17 mouse cellular contexts compared by ENCODE assay signal in genomic region chrX:81729796-81730195, GRCm38 (mm10).
"Had no signal": no experiment of that assay in that cellular context is flagged by ENCODE, and none has a peak within 500 bp of the region (broad histone marks: within the 10 kb centered on the region; RNA-seq: fewer than 3 reads in every experiment).

No protein-coding gene starts in this region.

- DNase-seq: liver, postnatal 0 days; lung, adult 2 months; lung, postnatal 14 days; lung, postnatal 36 days; retina, postnatal 1 day; right cerebral cortex, adult 18-20 months; right cerebral cortex, postnatal 25 days; right cerebral cortex, postnatal 4 days; spleen, adult 18-20 months; thymus, adult 18-20 months; thymus, postnatal 4 days had no signal

- H3K27me3 ChIP-seq: liver, embryonic 15.5 days; lung, embryonic 15.5 days; megakaryocyte, embryonic 14.5 days; midbrain, embryonic 13.5 days; midbrain, embryonic 15.5 days; neural tube, embryonic 12.5 days had no signal

- H3K4me3 ChIP-seq: liver, embryonic 15.5 days; lung, embryonic 15.5 days; megakaryocyte, embryonic 14.5 days; midbrain, embryonic 13.5 days; midbrain, embryonic 15.5 days; neural tube, embryonic 12.5 days had no signal

- H3K36me3 ChIP-seq: liver, embryonic 15.5 days; lung, embryonic 15.5 days; midbrain, embryonic 13.5 days; midbrain, embryonic 15.5 days; neural tube, embryonic 12.5 days had no signal
